Mouse (Mus musculus): ENCODE measurements around the gene Tbx5. TPM values are rescaled to one million over a fixed set of nuclear protein-coding genes. Genes with fewer than 3 reads are reported as not detected.

The Tbx5 gene
- total RNA-seq, 2 experiments from 2014 or later = not detected

DNA sequence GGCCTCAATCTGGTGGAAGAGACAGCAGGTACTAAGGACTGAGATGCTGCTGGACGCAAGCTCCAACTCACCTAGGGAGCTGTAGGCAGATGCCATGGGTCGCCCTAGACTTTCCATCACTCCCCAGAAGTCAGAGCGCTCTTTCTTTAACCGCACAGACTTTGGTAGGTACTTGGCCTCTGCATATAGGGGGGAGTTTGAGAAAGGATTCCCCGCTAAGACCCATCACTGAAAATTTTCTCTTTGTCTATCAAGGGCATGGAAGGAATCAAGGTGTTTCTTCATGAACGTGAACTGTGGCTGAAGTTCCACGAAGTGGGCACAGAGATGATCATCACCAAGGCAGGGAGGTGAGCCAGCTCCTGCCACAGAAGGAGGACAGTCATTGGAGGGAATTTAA lies 6.0 kb downstream of the Tbx5 start:
- intact Hi-C loops (cut with DNase I) = loop anchor here (5.0 to 10.0 kb wide), 2 partner anchors 166 to 596 kb away; partner anchors contain the start of genes Lhx5 and Tbx3
- DNase-seq (ENCODE audit: extremely low spot score in 1 of 2, low spot score in 2 of 2) = no peak

DNA sequence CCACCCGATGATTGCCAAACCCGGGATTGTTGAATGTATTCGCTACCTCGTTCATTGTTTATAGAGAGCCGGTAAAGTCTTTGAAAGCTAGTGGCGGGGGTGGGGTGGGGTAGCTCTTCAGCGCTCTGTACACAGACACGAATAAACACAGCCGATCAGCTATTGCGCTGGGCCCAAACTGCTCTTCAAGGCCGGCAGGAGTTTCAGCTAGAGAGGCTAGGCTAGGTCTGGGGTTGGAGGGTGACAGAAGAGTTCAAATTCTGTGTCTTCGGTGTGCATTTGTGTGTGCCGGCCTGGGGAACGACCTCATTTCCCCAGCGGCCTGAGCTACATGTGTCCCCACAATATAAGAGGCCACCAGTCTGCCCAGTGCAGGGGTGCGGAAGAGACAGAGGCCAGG lies 6.7 kb downstream of the Tbx5 start:
- intact Hi-C loops (cut with DNase I) = loop anchor here (5.0 to 10.0 kb wide), 2 partner anchors 167 to 596 kb away; partner anchors contain the start of genes Lhx5 and Tbx3
- no peak for DNase-seq (ENCODE audit: extremely low spot score in 1 of 2, low spot score in 2 of 2)

DNA sequence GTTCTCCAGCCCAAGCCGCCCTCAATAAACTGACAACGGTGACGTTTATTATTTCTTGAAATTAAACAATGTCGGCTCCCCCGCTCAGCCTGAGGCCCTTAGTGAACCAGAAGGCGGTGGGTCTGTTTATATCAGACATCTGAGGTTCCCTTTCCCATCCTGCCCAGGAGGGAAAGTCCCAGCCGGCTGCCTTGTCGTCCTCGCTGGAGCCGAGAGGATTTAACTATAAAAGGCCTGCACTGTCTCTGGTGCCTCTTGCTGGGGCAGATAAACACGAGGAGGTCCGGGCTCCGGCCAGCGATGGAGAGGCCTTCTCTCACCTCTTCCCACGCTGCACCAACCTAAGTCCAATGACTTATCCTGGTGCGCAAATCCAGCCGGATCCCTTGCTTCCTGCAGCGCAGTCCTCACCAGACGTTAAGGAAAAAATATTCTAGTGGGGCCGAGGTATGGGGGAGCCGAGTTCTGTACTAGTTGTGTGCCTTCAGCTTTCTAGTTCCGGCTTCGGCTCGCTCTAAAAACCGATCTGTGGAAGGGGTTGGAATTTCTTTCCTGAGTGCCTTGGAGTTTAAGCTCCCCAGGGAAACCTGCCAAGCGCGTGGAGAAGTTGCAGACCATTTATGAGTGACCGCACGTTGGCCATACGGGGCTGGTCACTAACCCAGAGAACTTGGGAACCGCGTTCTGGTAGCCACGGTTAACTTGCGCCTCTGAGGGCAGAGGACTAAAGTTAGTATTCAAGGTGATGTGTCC lies 7.3 kb downstream of the Tbx5 start:
- DNase-seq (ENCODE audit: extremely low spot score in 1 of 2, low spot score in 2 of 2) = no peak
- intact Hi-C loops (cut with DNase I) = loop anchor here (5.0 to 10.0 kb wide), 2 partner anchors 167 to 595 kb away; partner anchors contain the start of genes Lhx5 and Tbx3

- no peak for DNase-seq (ENCODE audit: extremely low spot score in 1 of 2, low spot score in 2 of 2)
- intact Hi-C loops (cut with DNase I) = no loop called here
Observed at GRCm38 (mm10) chr5:119840404-119840803, 7.9 kb downstream of the Tbx5 start.

DNA sequence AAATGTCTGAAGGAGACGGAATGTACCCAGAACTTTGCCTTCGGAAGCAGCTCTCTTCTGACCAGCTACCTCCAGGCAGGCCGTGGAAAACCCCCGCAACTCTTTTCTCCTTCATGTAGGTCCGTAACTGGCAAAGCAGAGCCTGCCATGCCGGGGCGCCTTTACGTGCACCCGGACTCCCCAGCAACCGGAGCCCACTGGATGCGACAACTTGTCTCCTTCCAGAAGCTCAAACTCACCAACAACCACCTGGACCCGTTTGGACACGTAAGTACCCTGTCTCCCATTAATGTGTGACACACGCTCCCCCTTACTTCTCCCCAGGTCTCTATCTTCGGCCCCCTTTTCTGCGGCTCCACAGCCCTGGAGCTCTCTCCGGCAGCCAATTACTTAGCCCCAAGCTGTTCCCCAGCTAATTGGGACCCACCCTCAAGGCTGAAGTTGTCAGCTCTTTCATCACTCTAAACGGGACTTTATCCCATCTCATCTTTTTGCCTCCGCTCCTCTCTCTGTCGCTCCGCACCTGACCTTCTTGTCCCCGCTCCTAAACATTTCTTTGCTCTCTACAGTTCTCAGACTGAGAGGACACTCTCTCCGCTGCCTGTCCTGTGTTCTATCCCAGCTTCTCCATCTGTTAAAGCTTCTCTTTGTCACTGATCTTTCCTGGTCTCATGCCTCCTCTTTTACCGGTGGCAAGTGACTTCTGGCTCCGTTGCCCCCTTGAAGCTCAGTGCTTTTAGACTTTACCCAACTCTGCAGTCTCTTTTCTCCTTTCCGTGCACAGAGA lies 9.4 kb downstream of the Tbx5 start:
- no peak for DNase-seq (ENCODE audit: extremely low spot score in 1 of 2, low spot score in 2 of 2)
- intact Hi-C loops (cut with DNase I) = no loop called here

GRCm38 (mm10) chr5:119842701-119843393 lies 10.4 kb downstream of the Tbx5 start:
- no peak for DNase-seq (ENCODE audit: extremely low spot score in 1 of 2, low spot score in 2 of 2)
- intact Hi-C loops (cut with DNase I) = no loop called here

- no peak for DNase-seq (ENCODE audit: extremely low spot score in 1 of 2, low spot score in 2 of 2)
Observed at GRCm38 (mm10) chr5:119843394-119843777, 10.9 kb downstream of the Tbx5 start.

GRCm38 (mm10) chr5:119844366-119844765 lies 11.9 kb downstream of the Tbx5 start:
- no peak for DNase-seq (ENCODE audit: extremely low spot score in 1 of 2, low spot score in 2 of 2)
- intact Hi-C loops (cut with DNase I) = no loop called here

More at GRCm38 (mm10) chr5:119843394-119843777, 10.9 kb downstream of the Tbx5 start:
- intact Hi-C loops (cut with DNase I) = no loop called here

DNA sequence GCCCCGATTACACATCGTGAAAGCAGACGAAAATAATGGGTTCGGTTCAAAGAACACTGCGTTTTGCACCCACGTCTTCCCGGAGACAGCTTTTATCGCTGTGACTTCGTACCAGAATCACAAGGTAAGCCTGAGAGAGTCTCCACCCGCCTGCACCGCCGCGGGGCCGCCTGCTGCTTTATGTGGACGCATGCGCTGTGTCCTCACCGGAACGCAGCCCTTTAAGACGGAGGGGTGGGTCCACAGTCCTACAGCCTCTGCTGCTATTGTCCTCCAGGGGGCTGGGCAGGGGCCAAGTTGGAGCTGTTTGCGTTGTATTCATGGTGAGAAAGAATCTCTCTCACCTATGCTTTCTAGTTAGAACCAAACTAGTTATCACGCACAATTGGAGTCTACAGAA lies 12.5 kb downstream of the Tbx5 start:
- DNase-seq (ENCODE audit: extremely low spot score in 1 of 2, low spot score in 2 of 2) = peak in 1 of 2 experiments; percentile 44
- intact Hi-C loops (cut with DNase I) = no loop called here

GRCm38 (mm10) chr5:119857052-119857451 lies 24.6 kb downstream of the Tbx5 start:
- intact Hi-C loops (cut with DNase I) = loop anchor here (5.0 kb wide), 1 partner anchor 230 kb away; no protein-coding TSS in a partner anchor
- DNase-seq (ENCODE audit: extremely low spot score in 1 of 2, low spot score in 2 of 2) = no peak

DNA sequence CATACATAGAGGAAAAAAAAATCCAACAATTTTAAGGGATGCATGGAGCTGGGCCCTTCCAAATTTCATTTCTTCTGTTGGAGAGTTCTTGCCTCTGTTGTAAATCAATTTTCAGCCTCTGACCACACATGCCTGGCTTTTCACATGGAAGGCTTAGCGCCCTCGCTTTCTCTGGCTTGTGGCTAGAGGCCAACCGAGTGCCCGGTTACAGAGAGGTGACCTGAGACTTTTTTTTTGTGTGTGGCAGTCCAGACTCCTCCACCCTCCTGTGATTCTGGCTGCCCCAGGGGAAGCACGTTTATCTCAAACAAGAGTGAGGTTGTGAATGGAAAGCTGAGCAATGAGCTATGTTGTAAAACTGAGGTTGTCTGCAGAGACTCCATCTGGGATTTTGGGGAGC lies 28.8 kb downstream of the Tbx5 start:
- intact Hi-C loops (cut with DNase I) = no loop called here
- no peak for DNase-seq (ENCODE audit: extremely low spot score in 1 of 2, low spot score in 2 of 2)

DNA sequence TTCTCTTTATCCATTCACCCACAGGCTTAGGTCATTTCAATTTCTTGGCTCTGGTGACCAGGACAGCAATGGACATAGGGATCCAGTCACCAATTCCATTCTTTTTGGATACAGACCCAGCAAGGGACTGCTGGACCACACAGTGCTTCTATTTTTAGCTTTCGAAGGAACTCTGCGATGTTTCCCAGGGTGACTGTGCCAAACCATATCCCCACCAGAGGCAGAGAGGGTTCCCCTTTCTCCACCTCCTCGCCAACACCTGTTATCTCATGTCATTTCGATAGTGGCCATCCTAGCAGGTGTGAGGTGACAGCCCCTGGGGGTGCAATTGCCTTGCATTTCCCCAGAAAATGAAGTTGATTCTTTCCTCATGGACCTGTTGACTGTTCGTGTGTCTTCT lies 30.0 kb downstream of the Tbx5 start:
- no peak for DNase-seq (ENCODE audit: extremely low spot score in 1 of 2, low spot score in 2 of 2)
- intact Hi-C loops (cut with DNase I) = no loop called here

DNA sequence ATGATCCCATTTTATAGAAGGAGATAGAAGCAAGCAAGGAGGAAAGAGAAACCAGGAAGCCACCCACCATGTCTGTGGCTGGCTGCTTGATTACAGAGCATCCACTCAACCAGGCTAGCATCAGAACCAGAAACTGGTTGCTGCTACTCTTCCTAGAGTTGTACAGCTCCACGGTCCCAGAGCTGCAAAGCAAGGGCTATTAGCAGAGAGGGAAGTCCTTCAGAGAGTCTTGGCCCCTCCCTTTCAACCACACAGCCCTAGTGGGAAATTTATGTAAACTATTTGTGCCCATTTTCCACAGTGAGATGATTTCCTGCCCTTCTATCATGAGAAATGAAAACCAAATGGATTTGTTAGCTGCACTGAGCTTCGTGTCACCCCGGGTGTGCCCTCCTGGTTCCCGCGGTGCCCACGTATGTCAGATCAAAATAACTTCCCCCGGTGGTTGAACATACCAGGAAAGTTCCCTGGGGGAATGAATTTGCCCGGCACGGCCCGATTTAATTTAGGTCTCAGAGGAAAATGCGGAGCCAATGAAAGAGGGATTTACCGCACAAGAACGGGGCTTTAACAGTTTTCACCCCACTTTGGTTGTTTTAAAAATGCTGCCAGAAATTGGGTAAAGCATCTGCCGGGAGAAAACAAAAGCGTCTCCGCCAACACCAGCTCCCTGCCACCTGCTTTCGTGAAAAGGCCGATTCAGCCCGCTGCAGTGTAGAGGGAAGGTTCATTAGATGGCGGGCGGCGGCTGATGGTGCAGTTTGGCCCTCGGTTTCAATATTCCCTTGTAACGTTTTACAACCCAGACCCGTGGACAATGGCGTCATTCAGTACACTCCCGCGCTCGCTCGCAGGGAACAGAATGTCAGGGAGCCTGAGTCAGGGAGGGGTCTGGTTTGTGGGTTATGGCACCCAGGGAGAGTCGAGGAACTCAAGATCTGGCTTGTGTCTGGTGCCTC lies 34.1 kb downstream of the Tbx5 start:
- peak; percentile 16 to 39 for DNase-seq (ENCODE audit: extremely low spot score in 1 of 2, low spot score in 2 of 2)
- intact Hi-C loops (cut with DNase I) = no loop called here

- intact Hi-C loops (cut with DNase I) = no loop called here
- no peak for DNase-seq (ENCODE audit: extremely low spot score in 1 of 2, low spot score in 2 of 2)
Observed at GRCm38 (mm10) chr5:119867986-119868385, 35.5 kb downstream of the Tbx5 start.

GRCm38 (mm10) chr5:119875421-119875820 lies 43.0 kb downstream of the Tbx5 start:
- no peak for DNase-seq (ENCODE audit: extremely low spot score in 1 of 2, low spot score in 2 of 2)
- intact Hi-C loops (cut with DNase I) = no loop called here

GRCm38 (mm10) chr5:119877185-119877584 lies 44.7 kb downstream of the Tbx5 start:
- intact Hi-C loops (cut with DNase I) = no loop called here
- DNase-seq (ENCODE audit: extremely low spot score in 1 of 2, low spot score in 2 of 2) = no peak

GRCm38 (mm10) chr5:119885595-119885994 lies 53.1 kb downstream of the Tbx5 start:
- no peak for DNase-seq (ENCODE audit: extremely low spot score in 1 of 2, low spot score in 2 of 2)
- intact Hi-C loops (cut with DNase I) = no loop called here

GRCm38 (mm10) chr5:119887381-119887780 lies 54.9 kb downstream of the Tbx5 start:
- no peak for DNase-seq (ENCODE audit: extremely low spot score in 1 of 2, low spot score in 2 of 2)
- intact Hi-C loops (cut with DNase I) = no loop called here

Data from left cerebral cortex, postnatal 10 days (tissue).